Mouse (Mus musculus) cerebellum, adult 9-10 months (tissue): ENCODE results near the gene Mei1.
A peak's percentile ranks its signal among the peaks of the same experiment; 100 is the strongest.

Experiments
- DNase-seq: peaks from one replicate; pipeline ENCODE4 v3.0.0; 2022

Gene Mei1

GRCm38 (mm10) chr15:82069898-82070297, at the start of gene Mei1:
TSS of gene Mei1 (plus strand) at chr15:82069996.
- no peak for DNase-seq

GRCm38 (mm10) chr15:82022535-82023088, 47.2 kb upstream of the Mei1 start:
- no peak for DNase-seq

- DNase-seq, result no peak
Observed at GRCm38 (mm10) chr15:82023965-82024635, 45.7 kb upstream of the Mei1 start.

GRCm38 (mm10) chr15:82027276-82027675, 42.5 kb upstream of the Mei1 start:
- no peak for DNase-seq

- DNase-seq, result no peak
Observed at GRCm38 (mm10) chr15:82027726-82028125, 42.1 kb upstream of the Mei1 start.

- DNase-seq, result no peak
Observed at GRCm38 (mm10) chr15:82032386-82032785, 37.4 kb upstream of the Mei1 start.

GRCm38 (mm10) chr15:82033762-82034161, 36.0 kb upstream of the Mei1 start, which contains the start of gene Desi1:
TSS of gene Desi1 (minus strand) at chr15:82033862.
- no peak for DNase-seq

GRCm38 (mm10) chr15:82035904-82036689, 33.7 kb upstream of the Mei1 start:
- DNase-seq, result no peak

GRCm38 (mm10) chr15:82040650-82041049, 29.1 kb upstream of the Mei1 start:
- peak; percentile 56 for DNase-seq

GRCm38 (mm10) chr15:82044166-82044784, 25.5 kb upstream of the Mei1 start:
- DNase-seq, result no peak

GRCm38 (mm10) chr15:82046246-82046891, 23.4 kb upstream of the Mei1 start:
- peak; percentile 35 for DNase-seq

- DNase-seq, result peak; percentile 90
Observed at GRCm38 (mm10) chr15:82047080-82047883, 22.5 kb upstream of the Mei1 start, which contains the start of gene Snu13. TSS of gene Snu13 (minus strand) at chr15:82047598.

GRCm38 (mm10) chr15:82052544-82052943, 17.3 kb upstream of the Mei1 start:
- DNase-seq, result no peak

GRCm38 (mm10) chr15:82058719-82059201, 11.0 kb upstream of the Mei1 start, which contains the start of gene 4930407I10Rik:
TSS of gene 4930407I10Rik (plus strand) at chr15:82059151.
- DNase-seq, result no peak

- no peak for DNase-seq
Observed at GRCm38 (mm10) chr15:82063909-82064308, 5.9 kb upstream of the Mei1 start.

- peak; percentile 89 for DNase-seq
Observed at GRCm38 (mm10) chr15:82065511-82065910, 4.3 kb upstream of the Mei1 start.

GRCm38 (mm10) chr15:82071816-82072469, 2.1 kb downstream of the Mei1 start:
- DNase-seq, result no peak

GRCm38 (mm10) chr15:82073490-82073889, 3.7 kb downstream of the Mei1 start:
- no peak for DNase-seq

- DNase-seq, result no peak
Observed at GRCm38 (mm10) chr15:82079883-82080282, 10.1 kb downstream of the Mei1 start.

GRCm38 (mm10) chr15:82081161-82081560, 11.4 kb downstream of the Mei1 start:
- DNase-seq, result peak; percentile 90

GRCm38 (mm10) chr15:82085606-82086005, 15.8 kb downstream of the Mei1 start:
- no peak for DNase-seq
